Mouse (Mus musculus): ENCODE measurements around the gene Acp2. TPM values are rescaled to one million over a fixed set of nuclear protein-coding genes. Genes with fewer than 3 reads are reported as not detected.

Gene Acp2
- polyA plus RNA-seq, 1 experiment from 2014 or later = 27.3 TPM

DNA sequence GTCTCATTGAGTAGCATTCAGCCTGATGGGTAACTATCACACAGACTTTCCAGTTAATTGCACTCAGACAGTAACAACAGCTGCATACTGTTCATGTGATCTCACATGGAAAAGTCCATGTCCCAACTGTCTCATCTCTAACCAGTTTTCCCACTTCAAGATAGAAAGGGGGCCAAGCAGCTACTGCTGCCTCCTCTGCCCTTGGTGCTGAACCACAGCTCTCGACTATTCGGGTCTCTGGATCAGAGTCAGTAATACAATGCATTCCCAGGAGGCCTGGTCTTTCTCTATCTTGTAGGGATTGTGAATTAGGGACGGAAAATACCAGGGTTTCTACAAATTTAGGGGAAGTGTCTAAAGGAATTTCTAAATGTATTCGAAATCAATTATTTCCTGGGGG is 22.9 kb upstream of the Acp2 start:
- Histone ChIP-seq H3K27ac (no peak overlapping the region), H3K9me3 (replicated peaks) (no peaks in the 10 kb centered on the region), H3K36me3 (peaks cover 3% of the 10 kb centered on the region; the same call in 1 of the 2 replicates), H3K4me3 (no peak overlapping the region), H3K27me3 (ENCODE audit: low read depth, poor library complexity, severe bottlenecking) (peaks cover 15% of the 10 kb centered on the region), H3K4me1 (peaks cover 21% of the 10 kb centered on the region)
- WGBS = 45% methylated on average over 4 of the region's 4 CpGs
- DNase-seq (ENCODE audit: low spot score) = no peak

DNA sequence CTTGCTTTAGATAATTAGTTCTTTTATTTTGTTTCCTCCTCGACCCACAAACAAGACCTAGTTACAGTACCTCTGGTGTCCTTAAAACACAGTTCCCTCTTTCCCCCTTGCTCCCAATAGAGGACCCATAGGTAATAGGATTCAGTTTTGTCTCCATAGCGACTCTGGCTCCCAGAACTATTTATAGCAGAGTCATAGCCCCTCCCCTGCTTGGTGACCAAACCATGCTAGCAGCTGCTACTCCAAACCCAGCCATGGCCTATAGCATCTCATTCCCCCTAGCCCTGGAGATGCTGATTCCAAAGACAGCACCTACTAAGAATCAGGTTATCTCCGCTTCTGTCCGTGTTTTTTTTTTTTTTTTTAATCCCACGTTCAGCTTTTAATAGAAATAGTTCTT is 22.0 kb upstream of the Acp2 start:
- peaks cover 3% of the 10 kb centered on the region; the same call in 1 of the 2 replicates for H3K36me3 ChIP-seq
- H3K4me1 ChIP-seq = peaks cover 21% of the 10 kb centered on the region
- peaks cover 15% of the 10 kb centered on the region for H3K27me3 ChIP-seq (ENCODE audit: low read depth, poor library complexity, severe bottlenecking)
- H3K27ac ChIP-seq = no peak overlapping the region
- 80% methylated on average over 5 of the region's 5 CpGs for WGBS
- H3K4me3 ChIP-seq = no peak overlapping the region
- DNase-seq (ENCODE audit: low spot score) = no peak
- no peaks in the 10 kb centered on the region for H3K9me3 ChIP-seq (replicated peaks)

GRCm38 (mm10) chr2:91182016-91182404 is 20.7 kb upstream of the Acp2 start:
- no peak for DNase-seq (ENCODE audit: low spot score)
- peaks cover 21% of the 10 kb centered on the region for H3K4me1 ChIP-seq
- peaks cover 3% of the 10 kb centered on the region; the same call in 1 of the 2 replicates for H3K36me3 ChIP-seq
- H3K9me3 ChIP-seq (replicated peaks) = no peaks in the 10 kb centered on the region
- no peak overlapping the region for H3K27ac ChIP-seq
- H3K4me3 ChIP-seq = peak overlapping the region; percentile 82
- H3K27me3 ChIP-seq (ENCODE audit: low read depth, poor library complexity, severe bottlenecking) = peaks cover 15% of the 10 kb centered on the region
- WGBS = 15% methylated on average over 8 of the region's 8 CpGs

- Histone ChIP-seq H3K4me1 (peaks cover 21% of the 10 kb centered on the region), H3K9me3 (replicated peaks) (no peaks in the 10 kb centered on the region), H3K36me3 (peaks cover 3% of the 10 kb centered on the region; the same call in 1 of the 2 replicates), H3K27ac (peak overlapping the region; percentile 86), H3K4me3 (peak overlapping the region; percentile 82), H3K27me3 (ENCODE audit: low read depth, poor library complexity, severe bottlenecking) (peaks cover 15% of the 10 kb centered on the region)
- under 1% methylated on average over 81 of the region's 81 CpGs for WGBS
- peak; percentile 83 for DNase-seq (ENCODE audit: low spot score)
These were observed 20.1 kb upstream of the Acp2 start for GRCm38 (mm10) chr2:91182405-91183147.

DNA sequence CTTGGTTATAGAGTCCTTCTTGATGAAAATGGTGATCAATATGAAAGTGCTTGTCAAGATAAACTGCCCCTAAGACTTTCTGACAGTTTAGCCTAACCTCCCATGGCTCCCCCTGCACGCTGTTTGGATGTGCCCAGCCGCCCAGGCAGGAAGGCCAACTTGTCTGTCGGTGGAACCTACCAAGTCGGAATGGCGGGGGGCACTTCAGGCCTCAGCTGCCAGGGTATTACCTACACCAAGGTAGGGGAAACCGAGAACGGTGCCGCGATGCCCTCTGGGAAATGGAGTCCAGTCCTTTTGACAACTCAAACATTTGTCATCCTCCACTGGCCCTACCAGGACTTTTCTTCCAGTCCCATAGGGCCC is 19.6 kb upstream of the Acp2 start:
- Histone ChIP-seq H3K4me1 (peaks cover 21% of the 10 kb centered on the region), H3K27me3 (ENCODE audit: low read depth, poor library complexity, severe bottlenecking) (peaks cover 15% of the 10 kb centered on the region), H3K27ac (peak overlapping the region; percentile 86), H3K36me3 (no peaks in the 10 kb centered on the region), H3K4me3 (peak overlapping the region; percentile 82), H3K9me3 (replicated peaks) (no peaks in the 10 kb centered on the region)
- WGBS = 0% methylated on average over 9 of the region's 9 CpGs
- peak; percentile 95 for DNase-seq (ENCODE audit: low spot score)

- H3K4me3 ChIP-seq = peak within 1 kb of the TSS; percentile 82
- H3K36me3 ChIP-seq = no peaks in the 10 kb centered on the region
- H3K4me1 ChIP-seq = peaks cover 21% of the 10 kb centered on the region
- peak within 1 kb of the TSS; percentile 86 for H3K27ac ChIP-seq
- DNase-seq (ENCODE audit: low spot score) = no peak
- H3K9me3 ChIP-seq (replicated peaks) = no peaks in the 10 kb centered on the region
- H3K27me3 ChIP-seq (ENCODE audit: low read depth, poor library complexity, severe bottlenecking) = peaks cover 15% of the 10 kb centered on the region
- 67% methylated on average over 15 of the region's 15 CpGs for WGBS
These were observed 18.8 kb upstream of the Acp2 start, which contains the start of gene Madd for GRCm38 (mm10) chr2:91183711-91184405. Madd (minus strand) TSS chr2:91183837.

- Histone ChIP-seq H3K27ac (no peak overlapping the region), H3K9me3 (replicated peaks) (no peaks in the 10 kb centered on the region), H3K4me3 (no peak overlapping the region), H3K27me3 (ENCODE audit: low read depth, poor library complexity, severe bottlenecking) (peaks cover 9% of the 10 kb centered on the region), H3K36me3 (no peaks in the 10 kb centered on the region), H3K4me1 (peaks cover 21% of the 10 kb centered on the region)
- no peak for DNase-seq (ENCODE audit: low spot score)
- 86% methylated on average over 1 of the region's 1 CpGs for WGBS
These were observed 16.5 kb upstream of the Acp2 start for GRCm38 (mm10) chr2:91186208-91186607.

DNA sequence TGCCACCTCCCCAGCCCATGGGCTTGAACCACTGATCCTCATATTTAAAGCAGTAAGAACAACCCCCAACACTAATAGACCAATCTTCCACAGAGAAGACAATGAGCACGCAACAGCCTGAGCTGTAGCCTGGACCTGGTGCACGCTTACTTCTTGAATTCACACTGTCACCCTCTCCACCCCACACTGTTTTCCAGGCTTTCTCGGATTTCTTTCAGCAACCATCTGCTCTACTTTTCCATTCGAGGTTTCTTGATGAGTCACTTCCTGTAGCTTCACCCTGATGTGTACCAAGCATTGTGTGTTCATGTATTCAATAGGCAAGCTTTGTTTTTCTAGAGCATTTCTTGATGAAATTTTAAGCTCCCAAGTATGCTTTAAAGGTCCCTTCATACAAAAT is 15.3 kb upstream of the Acp2 start:
- Histone ChIP-seq H3K4me3 (no peak overlapping the region), H3K9me3 (replicated peaks) (no peaks in the 10 kb centered on the region), H3K27ac (no peak overlapping the region), H3K4me1 (peaks cover 13% of the 10 kb centered on the region), H3K36me3 (no peaks in the 10 kb centered on the region), H3K27me3 (ENCODE audit: low read depth, poor library complexity, severe bottlenecking) (no peaks in the 10 kb centered on the region)
- no peak for DNase-seq (ENCODE audit: low spot score)
- WGBS = 70% methylated on average over 4 of the region's 4 CpGs

DNA sequence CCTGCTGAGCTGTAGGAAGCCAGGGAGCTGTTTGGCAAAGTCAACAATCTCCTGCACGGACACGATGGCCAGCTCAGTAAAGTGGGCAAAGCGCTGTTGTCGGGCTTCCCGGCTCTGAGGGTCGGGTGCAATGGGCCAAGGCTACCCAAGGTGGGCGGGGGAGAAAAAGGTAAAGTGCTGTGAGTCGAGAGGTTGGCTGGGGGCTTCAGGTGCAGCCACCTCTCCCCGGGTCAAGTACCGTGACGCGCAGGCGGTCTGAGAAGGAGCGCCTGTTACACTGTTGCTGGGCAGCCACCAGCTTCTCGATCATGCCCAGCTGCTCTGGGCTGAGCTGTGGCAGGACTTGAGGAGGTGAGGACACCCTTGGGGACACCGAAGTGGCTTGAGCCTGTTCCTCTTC is 12.2 kb upstream of the Acp2 start:
- no peaks in the 10 kb centered on the region for H3K36me3 ChIP-seq
- no peaks in the 10 kb centered on the region for H3K9me3 ChIP-seq (replicated peaks)
- no peak overlapping the region for H3K27ac ChIP-seq
- no peak overlapping the region for H3K4me3 ChIP-seq
- H3K27me3 ChIP-seq (ENCODE audit: low read depth, poor library complexity, severe bottlenecking) = peaks cover 5% of the 10 kb centered on the region; the same call in 1 of the 2 replicates
- WGBS = 87% methylated on average over 16 of the region's 16 CpGs
- H3K4me1 ChIP-seq = peaks cover 15% of the 10 kb centered on the region
- no peak for DNase-seq (ENCODE audit: low spot score)

- Histone ChIP-seq H3K36me3 (no peaks in the 10 kb centered on the region), H3K4me1 (peaks cover 23% of the 10 kb centered on the region), H3K4me3 (peak overlapping the region; percentile 53), H3K9me3 (replicated peaks) (no peaks in the 10 kb centered on the region), H3K27ac (peak overlapping the region; percentile 81), H3K27me3 (ENCODE audit: low read depth, poor library complexity, severe bottlenecking) (peaks cover 5% of the 10 kb centered on the region; the same call in 1 of the 2 replicates)
- 1% methylated on average over 27 of the region's 27 CpGs for WGBS
- DNase-seq (ENCODE audit: low spot score) = peak; percentile 81
These were observed 7.9 kb upstream of the Acp2 start for GRCm38 (mm10) chr2:91194624-91195332.

GRCm38 (mm10) chr2:91196577-91197001 is 6.1 kb upstream of the Acp2 start:
- no peak for DNase-seq (ENCODE audit: low spot score)

GRCm38 (mm10) chr2:91198888-91199287 is 3.8 kb upstream of the Acp2 start:
- Histone ChIP-seq H3K36me3 (no peaks in the 10 kb centered on the region), H3K27ac (no peak overlapping the region), H3K4me1 (peaks cover 38% of the 10 kb centered on the region), H3K27me3 (ENCODE audit: low read depth, poor library complexity, severe bottlenecking) (no peaks in the 10 kb centered on the region), H3K9me3 (replicated peaks) (no peaks in the 10 kb centered on the region), H3K4me3 (no peak overlapping the region)
- no peak for DNase-seq (ENCODE audit: low spot score)
- WGBS = 93% methylated on average over 3 of the region's 3 CpGs

More at GRCm38 (mm10) chr2:91196577-91197001, 6.1 kb upstream of the Acp2 start:
- Histone ChIP-seq H3K27me3 (ENCODE audit: low read depth, poor library complexity, severe bottlenecking) (peaks cover 5% of the 10 kb centered on the region; the same call in 1 of the 2 replicates), H3K36me3 (no peaks in the 10 kb centered on the region), H3K4me3 (no peak overlapping the region), H3K27ac (no peak overlapping the region), H3K9me3 (replicated peaks) (no peaks in the 10 kb centered on the region), H3K4me1 (peaks cover 25% of the 10 kb centered on the region)
- WGBS = 78% methylated on average over 3 of the region's 3 CpGs

Data from limb, embryonic 10.5 days (tissue).